Mouse (Mus musculus): Measurements from ENCODE around the gene Apoc2. TPM values are rescaled to one million over a fixed set of nuclear protein-coding genes. Genes with fewer than 3 reads are reported as not detected.
A peak's percentile ranks its signal among the peaks of the same experiment; 100 is the strongest.

The Apoc2 gene
- total and polyA plus RNA-seq, 2 experiments from 2014 or later: 0.78 TPM; not detected in 1

DNA sequence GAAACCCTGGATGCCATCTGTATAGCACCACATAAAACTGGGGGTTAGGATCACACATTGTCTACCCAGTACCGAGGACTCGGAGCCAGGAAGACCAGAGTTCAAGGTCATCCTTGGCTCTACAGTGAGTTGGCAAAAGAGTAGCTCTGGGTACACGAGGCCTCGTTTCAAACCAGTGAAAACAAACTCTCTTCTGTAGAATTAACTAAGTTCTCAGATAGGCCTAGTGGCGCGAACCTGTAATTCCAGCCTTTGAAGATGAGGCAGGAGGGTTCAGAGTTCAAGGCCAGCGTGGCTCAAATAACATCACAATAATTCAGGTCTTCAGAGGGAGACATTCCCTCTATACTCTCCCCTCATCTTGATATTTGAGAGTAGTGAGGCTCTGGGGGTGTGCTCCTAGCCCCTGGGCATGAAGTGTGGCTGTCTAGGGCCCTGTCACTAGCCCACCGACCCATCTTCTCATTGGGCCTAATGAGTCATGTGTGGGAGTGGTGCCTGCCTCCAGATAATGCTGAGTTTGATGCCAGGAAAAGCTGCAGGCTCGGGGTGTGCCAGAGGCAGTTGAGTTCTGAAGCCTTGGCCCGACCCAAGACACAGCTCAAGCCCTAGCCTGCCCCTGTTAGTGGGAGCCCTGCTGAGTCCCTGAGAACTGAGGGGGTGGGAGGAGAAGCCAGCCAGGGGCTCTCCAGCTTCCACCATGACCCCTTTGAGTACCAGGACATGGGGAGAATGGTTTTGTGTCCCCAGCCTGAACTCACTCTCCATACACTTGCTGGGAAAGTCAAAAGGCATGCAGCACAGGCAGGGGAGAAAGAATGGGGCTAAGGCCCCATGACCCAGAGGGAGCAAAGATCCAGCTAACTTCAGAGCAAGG, 16.8 kb upstream of the Apoc2 start:
- DNase-seq (ENCODE audit: low spot score): no peak
- H3K4me1 ChIP-seq (ENCODE audit: control insufficient read depth, insufficient read depth): peaks cover 36% of the 10 kb centered on the region
- 64% methylated on average over 10 of the region's 10 CpGs for WGBS

DNA sequence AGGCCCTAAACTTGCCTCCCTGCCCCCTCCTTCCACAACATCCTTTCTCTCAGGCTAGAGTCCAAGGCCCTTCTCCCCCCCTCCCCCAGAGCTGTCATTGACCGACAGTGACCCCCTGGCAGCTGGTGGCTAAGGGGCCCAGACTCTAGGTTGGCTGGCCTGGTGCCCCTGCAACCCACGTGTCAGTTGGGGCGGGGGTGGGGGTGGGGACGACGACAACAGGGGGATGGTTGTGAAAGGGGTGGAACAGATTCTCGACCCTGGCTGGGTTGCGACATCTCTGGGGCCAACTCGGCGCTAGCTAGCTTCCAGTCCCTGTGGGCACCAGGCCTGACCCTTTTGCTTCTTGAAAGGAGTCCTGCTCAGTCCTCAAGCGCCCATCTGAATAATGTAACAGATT, 15.7 kb upstream of the Apoc2 start:
- no peak overlapping the region; the same call in 1 of the 2 replicates for H3K9ac ChIP-seq (replicated peaks; ENCODE audit: low read depth, low read length)
- peak overlapping the region; percentile 63 for H3K27ac ChIP-seq (ENCODE audit: low read depth)
- TF ChIP-seq EP300 (IDR thresholded peaks at IDR 0.05; ENCODE audit: low read depth): no peak
- no peak for TF ChIP-seq CTCF (IDR thresholded peaks at IDR 0.05; ENCODE audit: low read depth)
- WGBS: 24% methylated on average over 10 of the region's 10 CpGs
- H3K27me3 ChIP-seq (ENCODE audit: control insufficient read depth, insufficient read depth, low read length): no peaks in the 10 kb centered on the region
- peaks cover 24% of the 10 kb centered on the region for H3K4me1 ChIP-seq (ENCODE audit: control insufficient read depth, insufficient read depth)
- H3K4me2 ChIP-seq (ENCODE audit: low read depth, low read length): no peak overlapping the region
- H3K9me3 ChIP-seq (replicated peaks; ENCODE audit: control insufficient read depth, low read length): no peaks in the 10 kb centered on the region
- ATAC-seq (ENCODE audit: insufficient read depth, low read depth) (peak; percentile 58), DNase-seq (ENCODE audit: low spot score) (peak; percentile 51)
- peaks cover 6% of the 10 kb centered on the region; the same call in 1 of the 2 replicates for H3K36me3 ChIP-seq (replicated peaks; ENCODE audit: control insufficient read depth, insufficient read depth, low read length)
- H3K4me3 ChIP-seq (ENCODE audit: low read depth, low read length): no peak overlapping the region

More for the DNA sequence above, 16.8 kb upstream of the Apoc2 start:
- Histone ChIP-seq H3K27ac (ENCODE audit: low read depth) (peak overlapping the region; percentile 63), H3K4me3 (ENCODE audit: low read depth, low read length) (no peak overlapping the region), H3K9me3 (replicated peaks; ENCODE audit: control insufficient read depth, low read length) (no peaks in the 10 kb centered on the region), H3K9ac (replicated peaks; ENCODE audit: low read depth, low read length) (no peak overlapping the region), H3K4me2 (ENCODE audit: low read depth, low read length) (no peak overlapping the region), H3K36me3 (replicated peaks; ENCODE audit: control insufficient read depth, insufficient read depth, low read length) (peaks cover 6% of the 10 kb centered on the region; the same call in 1 of the 2 replicates), H3K27me3 (ENCODE audit: control insufficient read depth, insufficient read depth, low read length) (no peaks in the 10 kb centered on the region)
- no peak for TF ChIP-seq EP300 (IDR thresholded peaks at IDR 0.05; ENCODE audit: low read depth)
- no peak for TF ChIP-seq CTCF (IDR thresholded peaks at IDR 0.05; ENCODE audit: low read depth)
- ATAC-seq (ENCODE audit: insufficient read depth, low read depth): no peak

DNA sequence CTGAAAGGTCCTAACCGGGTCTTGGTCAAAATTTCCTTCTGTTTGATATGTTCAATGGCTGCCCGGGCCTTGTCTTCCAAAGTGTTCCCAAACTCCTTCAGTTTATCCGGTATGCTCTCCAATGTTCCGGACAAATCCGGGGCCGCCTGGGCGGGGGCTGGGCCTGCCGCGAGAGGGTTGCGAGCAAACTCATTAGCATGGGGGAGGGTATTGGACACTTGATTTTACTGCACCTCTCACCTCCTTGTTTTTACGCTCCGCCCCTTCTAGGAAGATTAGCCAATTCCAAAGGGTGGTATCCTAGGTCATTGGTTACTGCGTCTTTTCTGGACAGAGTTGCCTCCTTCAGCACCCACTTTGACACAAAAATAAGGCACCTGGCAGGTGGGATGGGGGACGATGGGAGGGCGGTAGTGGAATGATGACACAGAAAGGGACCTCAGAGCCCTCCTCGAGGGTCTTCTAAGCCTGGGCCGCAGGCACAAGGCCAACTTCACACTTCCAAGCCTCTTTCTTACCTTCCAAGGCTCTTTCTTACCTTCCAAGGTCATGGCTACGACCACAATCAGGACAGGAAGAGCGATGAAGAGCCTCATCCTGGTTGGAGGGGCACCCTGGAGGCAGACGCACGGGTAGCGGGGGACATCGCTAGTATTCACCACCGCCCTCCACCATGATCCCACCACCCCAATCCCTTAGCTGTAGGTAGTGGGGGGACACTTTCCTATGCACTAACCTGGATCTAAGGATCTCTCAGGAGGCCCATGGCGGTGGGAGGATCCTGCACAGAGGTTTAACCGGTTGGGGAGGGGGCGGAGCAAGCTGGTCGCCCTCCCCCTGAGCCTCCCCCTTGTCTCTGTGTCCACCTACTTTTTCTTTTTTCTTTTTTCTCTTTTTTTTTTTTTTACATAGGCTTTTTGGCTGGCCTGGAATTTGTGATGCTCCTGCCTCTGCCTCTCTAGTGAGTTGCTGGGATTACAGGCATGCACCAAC, 14.4 kb upstream of the Apoc2 start, which contains the start of gene Apoc1:
Gene Apoc1 (minus strand): TSS at position 788 of the 993 bp plus-strand sequence.
- Histone ChIP-seq H3K4me2 (ENCODE audit: low read depth, low read length) (no peak within 1 kb of the TSS), H3K27ac (ENCODE audit: low read depth) (peak within 1 kb of the TSS; percentile 63), H3K27me3 (ENCODE audit: control insufficient read depth, insufficient read depth, low read length) (no peaks in the 10 kb centered on the region), H3K9ac (replicated peaks; ENCODE audit: low read depth, low read length) (no peak within 1 kb of the TSS; the same call in 1 of the 2 replicates), H3K36me3 (replicated peaks; ENCODE audit: control insufficient read depth, insufficient read depth, low read length) (peaks cover 6% of the 10 kb centered on the region; the same call in 1 of the 2 replicates), H3K4me3 (ENCODE audit: low read depth, low read length) (no peak within 1 kb of the TSS), H3K4me1 (ENCODE audit: control insufficient read depth, insufficient read depth) (peaks cover 18% of the 10 kb centered on the region), H3K9me3 (replicated peaks; ENCODE audit: control insufficient read depth, low read length) (no peaks in the 10 kb centered on the region)
- DNase-seq (ENCODE audit: low spot score) (no peak), ATAC-seq (ENCODE audit: insufficient read depth, low read depth) (no peak)
- WGBS: 56% methylated on average over 28 of the region's 28 CpGs
- TF ChIP-seq CTCF (IDR thresholded peaks at IDR 0.05; ENCODE audit: low read depth): no peak
- TF ChIP-seq EP300 (IDR thresholded peaks at IDR 0.05; ENCODE audit: low read depth): no peak

DNA sequence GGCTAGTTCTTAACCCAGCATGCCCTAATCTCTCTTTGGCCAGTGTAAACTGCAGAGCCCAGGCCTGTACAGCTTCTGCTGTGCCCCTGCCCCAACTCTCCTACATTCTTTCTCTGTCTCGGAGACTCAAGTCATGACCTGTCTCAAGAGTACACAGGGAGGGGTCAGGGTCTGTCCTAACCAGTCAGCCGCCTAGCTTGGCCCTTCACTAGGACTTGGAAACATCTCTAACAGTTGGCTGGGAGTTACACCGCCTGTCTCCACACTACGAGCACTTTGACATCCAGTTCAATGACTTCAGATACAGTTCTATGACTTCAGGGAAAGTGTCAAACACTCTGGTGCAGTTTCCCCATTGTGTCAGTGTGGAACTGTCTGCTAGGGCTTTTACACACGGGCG, 13.7 kb upstream of the Apoc2 start:
- H3K4me1 ChIP-seq (ENCODE audit: control insufficient read depth, insufficient read depth): peaks cover 18% of the 10 kb centered on the region
- H3K27me3 ChIP-seq (ENCODE audit: control insufficient read depth, insufficient read depth, low read length): no peaks in the 10 kb centered on the region
- H3K36me3 ChIP-seq (replicated peaks; ENCODE audit: control insufficient read depth, insufficient read depth, low read length): peaks cover 2% of the 10 kb centered on the region; the same call in 1 of the 2 replicates
- ATAC-seq (ENCODE audit: insufficient read depth, low read depth): no peak
- 71% methylated on average over 6 of the region's 6 CpGs for WGBS
- DNase-seq (ENCODE audit: low spot score): no peak
- no peak overlapping the region for H3K9ac ChIP-seq (replicated peaks; ENCODE audit: low read depth, low read length)
- H3K27ac ChIP-seq (ENCODE audit: low read depth): no peak overlapping the region
- no peak overlapping the region for H3K4me2 ChIP-seq (ENCODE audit: low read depth, low read length)
- TF ChIP-seq EP300 (IDR thresholded peaks at IDR 0.05; ENCODE audit: low read depth) (no peak), CTCF (IDR thresholded peaks at IDR 0.05; ENCODE audit: low read depth) (no peak)
- no peaks in the 10 kb centered on the region for H3K9me3 ChIP-seq (replicated peaks; ENCODE audit: control insufficient read depth, low read length)
- no peak overlapping the region for H3K4me3 ChIP-seq (ENCODE audit: low read depth, low read length)

DNA sequence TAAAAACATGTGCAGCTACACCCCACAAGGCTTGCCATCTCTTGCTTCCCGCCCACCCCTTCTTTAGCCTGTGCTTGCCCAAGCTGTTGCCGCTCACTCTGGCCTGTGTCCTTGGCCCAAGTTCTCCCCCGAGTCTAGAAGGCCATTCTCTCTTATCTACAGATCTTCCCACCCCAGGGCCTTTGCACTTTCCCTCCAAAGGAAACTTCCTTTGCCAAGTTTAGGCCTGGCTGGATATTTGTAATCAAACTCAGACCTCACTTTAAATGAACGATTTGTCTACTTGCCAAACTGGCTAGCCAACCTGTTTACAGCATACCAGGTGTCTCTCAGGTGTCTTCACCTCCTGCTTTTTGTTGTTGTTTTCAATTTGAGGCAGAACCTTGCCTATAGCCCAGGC, 13.1 kb upstream of the Apoc2 start:
- Histone ChIP-seq H3K9ac (replicated peaks; ENCODE audit: low read depth, low read length) (no peak overlapping the region), H3K4me1 (ENCODE audit: control insufficient read depth, insufficient read depth) (peaks cover 18% of the 10 kb centered on the region), H3K27ac (ENCODE audit: low read depth) (no peak overlapping the region), H3K4me2 (ENCODE audit: low read depth, low read length) (no peak overlapping the region), H3K27me3 (ENCODE audit: control insufficient read depth, insufficient read depth, low read length) (no peaks in the 10 kb centered on the region), H3K36me3 (replicated peaks; ENCODE audit: control insufficient read depth, insufficient read depth, low read length) (no peaks in the 10 kb centered on the region), H3K9me3 (replicated peaks; ENCODE audit: control insufficient read depth, low read length) (no peaks in the 10 kb centered on the region), H3K4me3 (ENCODE audit: low read depth, low read length) (no peak overlapping the region)
- no peak for TF ChIP-seq EP300 (IDR thresholded peaks at IDR 0.05; ENCODE audit: low read depth)
- WGBS: 74% methylated on average over 4 of the region's 4 CpGs
- no peak for DNase-seq (ENCODE audit: low spot score)
- no peak for ATAC-seq (ENCODE audit: insufficient read depth, low read depth)

Data from heart, postnatal 0 days (tissue).